Mouse (Mus musculus) megakaryocyte, embryonic 14.5 days (primary cell): ENCODE results near the gene Hoxd10.

ENCODE experiments used
- FLI1 ChIP-seq: IDR thresholded peaks from 2 replicates; pipeline ENCODE4 v1.6.1; 2012; ENCODE audit warnings: low read length, inconsistent platforms, mixed read lengths
- GATA1 ChIP-seq: IDR thresholded peaks from 3 replicates; pipeline ENCODE4 v1.6.1; 2012; ENCODE audit warnings: mixed read lengths, low read length, inconsistent platforms, borderline replicate concordance

DNA sequence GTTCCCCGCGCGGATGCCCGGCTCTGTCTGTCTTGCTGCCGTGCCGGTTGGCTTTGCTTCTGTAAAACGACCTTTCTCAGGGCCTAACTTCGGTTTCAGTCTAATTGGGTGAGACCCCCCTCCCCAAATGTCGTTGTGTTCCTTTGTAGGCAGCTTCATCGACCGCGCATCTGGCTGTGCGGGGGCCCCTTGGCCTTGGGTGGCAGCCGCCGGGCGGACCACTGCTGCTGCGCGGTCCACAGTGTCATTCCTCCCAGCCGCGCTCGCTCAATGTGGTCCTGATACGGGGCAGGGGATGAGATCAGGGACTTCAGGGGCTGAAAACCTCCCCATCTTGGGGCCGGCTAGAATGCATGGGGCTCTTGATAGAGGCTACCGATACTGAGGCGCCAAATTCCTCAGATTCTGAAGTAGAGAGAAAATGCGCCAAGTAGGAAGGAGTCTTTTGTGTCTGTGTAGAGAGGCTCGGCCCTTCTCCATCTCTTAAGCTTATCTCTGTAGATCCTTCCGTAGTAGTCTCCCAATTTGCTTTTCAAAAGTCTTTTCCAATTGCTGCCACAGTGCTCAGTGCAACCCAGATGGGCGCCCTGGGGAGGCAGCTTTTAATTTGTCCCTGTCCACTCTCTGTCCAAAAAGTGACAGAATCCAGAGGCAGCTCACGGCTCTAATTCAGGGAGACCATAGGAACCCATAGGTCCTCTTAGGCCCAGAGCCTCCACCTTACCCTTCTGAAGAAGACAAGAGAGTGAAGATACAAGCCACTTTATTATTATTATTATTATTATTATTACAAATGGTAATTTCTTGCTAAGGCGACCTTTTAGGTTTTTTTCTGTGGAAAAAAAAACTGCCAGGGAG, 3.8 kb upstream of the Hoxd10 start:
- no peak for TF ChIP-seq GATA1
- TF ChIP-seq FLI1, result no peak
